Mouse (Mus musculus): ENCODE measurements at regions not wholly inside any gene's neighbourhood (a gene's known extent, or its start where the extent isn't known, plus 50 kb on each side); places are given as distances from the start of the nearest gene placed in this dataset.
A peak's percentile ranks its signal among the peaks of the same experiment; 100 is the strongest.

DNA sequence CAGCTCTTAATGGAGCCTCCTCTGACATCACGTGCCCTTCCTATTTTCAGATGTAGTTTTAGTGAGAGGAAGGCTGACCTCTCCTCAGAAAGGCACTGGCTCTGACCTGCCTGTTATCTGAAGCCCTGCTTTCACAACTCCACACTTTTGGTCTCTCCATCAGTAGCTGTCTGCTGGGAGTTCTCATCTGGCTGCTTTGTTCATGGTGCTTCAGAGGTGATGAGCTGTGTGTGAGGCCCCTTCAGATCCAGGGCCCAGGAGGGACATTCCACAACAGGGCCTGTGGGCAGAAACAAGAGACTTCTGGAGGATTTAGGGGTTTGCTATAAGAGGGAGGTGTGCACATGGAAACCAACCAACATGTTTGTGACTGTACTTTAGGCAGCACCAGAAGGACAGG lies 50.8 kb upstream of the Fhl2 start:
- DNase-seq, result no peak

DNA sequence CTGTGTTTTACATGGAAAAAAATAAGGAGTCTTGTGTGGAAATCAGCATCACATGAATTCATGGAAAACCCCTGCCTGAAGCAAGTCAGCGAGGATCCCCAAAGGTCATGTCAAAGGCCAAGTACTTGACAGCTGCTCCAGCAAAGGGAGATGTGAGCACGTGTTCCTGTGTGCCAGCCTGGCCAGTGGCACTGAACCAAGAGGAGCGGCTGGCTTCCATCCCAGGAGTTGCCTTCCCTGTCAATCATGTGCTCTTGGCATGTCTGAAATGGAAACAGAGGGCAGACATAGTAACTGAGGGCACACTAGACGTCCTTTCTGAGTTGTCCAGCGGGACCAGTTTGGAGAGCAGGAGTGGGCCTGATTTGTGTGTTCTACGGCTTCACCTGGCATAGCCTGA lies 53.5 kb upstream of the Fhl2 start:
- DNase-seq, result no peak

- no peak for DNase-seq
Measured at GRCm38 (mm10) chr1:43251356-43251755, 54.6 kb upstream of the Fhl2 start.

- DNase-seq, result no peak
Measured at GRCm38 (mm10) chr1:43254129-43254528, 57.3 kb upstream of the Fhl2 start.

GRCm38 (mm10) chr1:43256078-43256477 lies 59.3 kb upstream of the Fhl2 start:
- no peak for DNase-seq

DNA sequence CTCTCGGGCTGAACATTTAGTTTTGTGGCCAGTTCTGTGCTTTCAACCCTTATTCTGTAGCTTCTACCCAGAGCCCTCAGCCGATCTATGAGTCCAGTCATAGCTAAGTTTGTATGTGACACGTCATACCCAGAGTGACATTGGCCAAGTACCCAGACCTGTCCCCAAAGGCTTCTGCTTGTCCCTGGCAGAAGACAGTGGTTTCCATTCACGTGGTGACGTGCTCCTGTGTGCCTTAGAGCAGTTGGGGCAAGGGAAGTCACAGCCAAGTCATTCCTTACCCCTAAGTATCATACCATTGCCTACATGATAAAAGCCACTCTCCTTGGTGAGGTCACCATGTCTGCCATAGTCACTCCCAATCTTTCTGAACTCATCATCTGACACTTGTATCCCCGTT lies 61.1 kb upstream of the Fhl2 start:
- no peak for DNase-seq

GRCm38 (mm10) chr1:43259841-43260240 lies 63.1 kb upstream of the Fhl2 start:
- DNase-seq, result no peak

DNA sequence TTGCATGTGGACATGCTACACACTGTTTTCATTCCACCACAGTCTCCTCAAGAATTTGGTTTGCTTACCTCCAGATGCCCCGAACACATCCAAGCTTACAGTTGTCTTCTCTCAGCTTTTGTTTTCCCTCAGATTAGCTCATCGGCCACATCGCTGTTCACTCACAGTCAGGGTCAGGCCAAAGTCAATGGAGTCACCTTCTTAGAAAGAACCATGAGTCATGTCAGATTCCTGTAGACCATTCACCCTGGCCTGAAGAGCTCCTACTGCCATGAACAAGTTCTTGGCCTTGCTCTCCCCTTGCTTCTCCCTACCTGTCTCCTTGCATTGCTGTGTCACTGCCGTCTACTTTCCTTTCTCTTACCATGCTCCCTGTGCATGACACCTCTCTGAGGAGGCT lies 63.7 kb upstream of the Fhl2 start:
- no peak for DNase-seq

GRCm38 (mm10) chr1:43264407-43264889 lies 67.7 kb upstream of the Fhl2 start:
- peak; percentile 45 for DNase-seq

DNA sequence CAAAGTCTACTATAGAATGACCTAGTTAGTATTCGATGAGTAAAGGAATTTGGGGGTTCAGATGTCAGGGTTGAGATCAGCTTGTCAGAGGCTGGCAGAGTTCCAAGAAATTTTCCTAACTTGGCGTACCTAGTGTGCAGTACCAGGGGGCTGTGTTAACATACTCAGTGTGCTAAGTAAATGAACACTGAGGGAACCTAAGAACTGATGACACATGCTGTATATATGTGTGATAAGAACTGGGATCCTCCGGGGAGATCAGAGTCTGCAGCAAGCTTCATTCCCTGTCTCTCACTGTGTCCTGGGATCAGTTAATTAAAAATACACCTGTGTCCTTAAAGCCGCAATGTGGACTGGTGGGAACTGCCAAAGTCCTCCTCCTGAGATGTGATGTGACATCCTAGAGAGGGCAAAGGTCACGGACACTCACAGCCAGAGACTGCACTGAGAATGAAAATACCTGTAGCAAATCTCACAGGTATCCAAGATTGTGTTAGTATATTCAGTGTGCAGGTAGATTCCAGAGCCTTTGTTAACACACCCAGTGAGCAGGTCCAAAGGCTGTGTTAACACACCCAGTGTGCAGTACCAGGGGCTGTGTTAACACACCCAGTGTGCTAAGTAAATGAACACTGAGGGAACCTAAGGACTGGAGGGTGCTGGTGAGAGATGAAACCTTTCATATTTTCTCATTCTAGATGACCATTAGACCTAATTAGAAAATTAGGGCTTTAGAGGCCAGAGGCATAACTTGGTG lies 69.1 kb upstream of the Fhl2 start:
- DNase-seq, result no peak

GRCm38 (mm10) chr1:43269685-43270084 lies 72.9 kb upstream of the Fhl2 start:
- DNase-seq, result no peak

- no peak for DNase-seq
Measured at GRCm38 (mm10) chr1:43273236-43273868, 76.6 kb upstream of the Fhl2 start.

DNA sequence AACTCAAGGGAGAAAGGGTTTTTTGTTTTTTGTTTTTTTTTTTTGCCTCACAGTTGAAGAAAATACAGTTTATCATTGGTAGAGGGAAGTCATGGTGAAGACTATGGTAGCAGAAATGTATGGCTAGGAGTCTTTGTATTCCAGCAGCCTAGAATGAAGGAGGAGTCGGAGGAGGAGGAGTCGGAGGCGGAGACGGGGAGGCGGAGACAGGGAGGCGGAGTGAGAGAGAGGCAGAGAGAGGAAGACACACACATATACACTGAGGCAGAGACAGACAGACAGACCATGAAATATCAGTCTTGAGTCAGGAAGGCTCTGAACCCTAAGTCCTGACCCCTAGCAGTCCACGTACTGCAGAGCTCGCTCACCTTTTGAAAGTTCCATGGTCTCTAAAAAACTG lies 95.0 kb upstream of the Fhl2 start:
- DNase-seq, result no peak

- DNase-seq, result no peak
Measured at GRCm38 (mm10) chr1:43292561-43292960, 95.8 kb upstream of the Fhl2 start.

DNA sequence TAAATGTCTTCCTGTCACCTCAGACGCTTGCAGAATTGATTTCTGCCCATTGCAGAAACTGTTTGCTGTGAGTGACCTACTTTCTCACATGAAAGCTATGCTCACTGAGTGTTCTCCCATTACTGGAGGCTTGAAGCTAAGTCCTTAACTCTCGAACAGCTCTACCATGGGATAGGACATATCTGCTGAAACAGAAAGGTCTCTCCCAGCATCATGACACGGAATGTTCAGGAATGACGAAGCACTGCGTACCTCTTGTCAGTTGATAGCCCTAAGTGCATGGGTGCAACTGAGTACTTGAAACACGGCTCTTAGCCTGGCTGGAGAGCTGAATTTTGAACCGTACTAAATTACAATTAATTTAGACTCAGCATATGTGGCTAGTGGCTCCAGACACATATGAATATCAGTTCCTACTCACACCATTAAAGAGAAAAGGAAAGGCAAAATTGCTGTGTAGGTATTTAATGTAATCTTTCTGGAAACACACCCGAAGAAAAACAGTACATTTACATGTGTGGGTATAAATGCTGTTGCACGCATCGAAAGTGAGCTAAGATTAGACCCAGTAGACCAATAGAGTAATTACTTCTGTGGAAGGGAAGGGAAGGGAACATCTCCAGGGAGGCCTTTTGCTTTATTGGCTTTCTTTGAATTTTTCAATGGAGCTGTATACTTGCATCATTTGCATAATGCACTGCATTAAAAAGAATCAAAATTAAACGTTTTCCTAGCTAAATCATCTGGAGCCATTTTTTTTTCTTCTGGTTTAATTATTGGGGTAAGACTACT lies 97.6 kb upstream of the Fhl2 start:
- no peak for DNase-seq

- no peak for DNase-seq
Measured at GRCm38 (mm10) chr1:43297579-43297978, 100.8 kb upstream of the Fhl2 start.

- DNase-seq, result no peak
Measured at GRCm38 (mm10) chr1:43298746-43299145, 102.0 kb upstream of the Fhl2 start.

- DNase-seq, result peak; percentile 31
Measured at GRCm38 (mm10) chr1:43299490-43300302, 102.9 kb upstream of the Fhl2 start.

DNA sequence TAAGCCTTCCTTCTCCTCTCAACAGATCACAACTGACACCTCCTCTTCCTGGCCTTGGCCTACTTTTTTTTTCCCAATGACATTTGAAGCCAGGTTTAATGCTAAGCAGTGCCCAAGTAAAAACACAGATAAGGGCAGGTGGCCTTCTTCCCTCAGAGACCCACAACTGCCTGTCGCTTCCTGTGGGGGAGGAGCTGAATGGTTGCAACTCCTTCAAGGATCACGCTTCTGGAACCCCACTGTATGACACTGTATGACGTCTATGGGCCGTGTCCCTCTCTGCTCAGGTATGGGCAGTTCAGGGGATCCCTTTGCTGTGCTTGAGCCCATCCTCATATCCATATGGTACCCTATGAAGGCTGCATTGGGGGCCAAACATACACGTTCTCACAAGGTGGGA lies 103.9 kb upstream of the Fhl2 start:
- no peak for DNase-seq

- DNase-seq, result peak; percentile 17
Measured at GRCm38 (mm10) chr1:43301866-43302571, 105.2 kb upstream of the Fhl2 start.

DNA sequence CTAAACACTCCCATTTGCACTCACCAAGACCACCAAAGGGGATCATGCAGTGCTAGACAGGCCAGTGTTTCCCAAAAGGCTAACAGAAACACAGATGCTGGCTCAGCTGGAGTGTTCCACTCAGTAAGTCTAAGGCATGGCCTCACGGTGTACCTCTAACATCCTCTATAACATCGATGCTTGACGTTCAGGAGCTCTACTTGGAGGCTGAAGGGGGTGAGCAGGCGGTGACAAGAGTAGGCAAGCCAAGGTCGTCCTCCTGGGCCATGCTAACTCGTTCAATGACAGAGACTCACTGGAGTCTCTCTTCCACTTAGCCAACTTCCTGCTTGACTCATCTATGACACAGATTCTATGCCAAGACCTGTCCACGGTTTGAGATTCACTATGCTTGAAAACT lies 105.9 kb upstream of the Fhl2 start:
- DNase-seq, result no peak

Data from layer of hippocampus, adult 9-11 months (tissue).